Mouse (Mus musculus) E14TG2a.4 (cell line): Measurements from ENCODE around the gene Abhd12.

Source experiments
- CTCF ChIP-seq: conservative IDR thresholded peaks from 2 replicates; pipeline ENCODE4 v1.5.1; 2014; ENCODE audit warnings: low read length
- NANOG ChIP-seq: IDR thresholded peaks from 2 replicates; pipeline ENCODE4 v1.6.1; 2014; ENCODE audit warnings: borderline replicate concordance, low read length, mixed read lengths
- POU5F1 ChIP-seq: IDR thresholded peaks from 2 replicates; pipeline ENCODE4 v1.6.1; 2014; ENCODE audit warnings: low read length, borderline replicate concordance

GRCm38 (mm10) chr2:150800616-150801015, 103.9 kb downstream of the Abhd12 start:
- no peak for TF ChIP-seq CTCF
- no peak for TF ChIP-seq POU5F1
- no peak for TF ChIP-seq NANOG
